Mouse (Mus musculus): ENCODE results near the gene Anxa4. TPM values are rescaled to one million over a fixed set of nuclear protein-coding genes. Genes with fewer than 3 reads are reported as not detected.

Anxa4 gene
- polyA plus RNA-seq, 1 experiment from 2014 or later, result 44.1 TPM

DNA sequence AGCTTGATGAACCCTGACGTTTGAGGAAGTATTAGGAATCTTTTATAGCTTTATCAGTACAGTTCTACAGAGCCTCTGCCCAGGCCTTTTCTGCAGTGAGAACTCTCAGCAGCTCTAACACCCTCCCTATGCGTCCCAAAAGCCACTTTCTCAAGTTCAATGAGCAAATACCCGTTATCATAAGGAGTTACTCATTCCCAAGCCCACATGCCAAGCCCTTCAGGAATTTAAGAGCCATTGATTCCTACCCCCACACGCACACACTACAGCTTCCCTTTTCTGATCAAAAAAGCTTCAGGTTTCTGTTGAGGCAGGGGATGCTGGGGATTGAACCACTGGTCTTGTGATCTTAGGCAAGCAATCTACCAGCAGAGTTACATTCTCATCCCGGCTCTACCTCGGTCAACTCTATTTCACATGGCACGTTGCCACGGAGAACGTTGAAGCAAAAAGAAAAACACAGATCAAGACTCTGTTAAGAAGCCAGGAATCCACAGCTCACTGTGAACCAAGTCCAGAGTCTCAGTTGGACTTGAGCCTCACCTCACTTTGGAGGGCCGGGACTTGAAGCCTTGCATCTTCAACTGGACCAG, 2.9 kb downstream of the Anxa4 start:
- ATAC-seq (ENCODE audit: low read depth), result no peak
- H3K4me2 ChIP-seq (ENCODE audit: low read depth, low read length), result no peak overlapping the region
- peaks cover 4% of the 10 kb centered on the region; the same call in 1 of the 2 replicates for H3K27me3 ChIP-seq (replicated peaks; ENCODE audit: control insufficient read depth, insufficient read depth, low read length)
- 85% methylated on average over 10 of the region's 10 CpGs for WGBS
- no peaks in the 10 kb centered on the region for H3K4me1 ChIP-seq (ENCODE audit: control insufficient read depth, insufficient read depth, low read length)
- H3K9me3 ChIP-seq (ENCODE audit: control insufficient read depth, low read length), result no peaks in the 10 kb centered on the region
- no peak overlapping the region for H3K4me3 ChIP-seq (ENCODE audit: low read depth, low read length)
- H3K27ac ChIP-seq (replicated peaks; ENCODE audit: low read depth, low read length), result no peak overlapping the region
- H3K9ac ChIP-seq (ENCODE audit: low read depth, low read length), result no peak overlapping the region
- DNase-seq (ENCODE audit: low spot score), result no peak
- no peaks in the 10 kb centered on the region for H3K36me3 ChIP-seq (ENCODE audit: control insufficient read depth, insufficient read depth, low read length)

DNA sequence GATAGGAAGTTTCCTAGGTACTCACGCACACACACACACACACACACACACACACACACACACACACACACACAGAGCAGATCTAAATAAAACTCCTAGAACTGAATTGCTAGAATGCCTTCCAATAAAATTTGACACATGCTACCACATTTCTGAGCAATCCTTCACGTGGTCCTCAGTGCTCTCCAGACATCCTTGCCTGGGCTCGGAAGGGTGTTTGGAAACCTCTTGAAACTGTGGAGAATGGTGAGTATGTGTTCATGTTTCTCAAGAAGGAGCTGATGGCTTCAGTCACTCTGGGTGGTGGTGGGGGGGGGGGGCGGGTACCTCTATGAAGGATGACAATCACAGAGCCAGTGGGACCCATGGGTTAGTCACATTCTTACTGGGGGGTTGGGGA, 5.1 kb downstream of the Anxa4 start:
- DNase-seq (ENCODE audit: low spot score) (no peak), ATAC-seq (ENCODE audit: low read depth) (no peak)
- Histone ChIP-seq H3K27ac (replicated peaks; ENCODE audit: low read depth, low read length) (no peak overlapping the region), H3K9me3 (ENCODE audit: control insufficient read depth, low read length) (no peaks in the 10 kb centered on the region), H3K4me1 (ENCODE audit: control insufficient read depth, insufficient read depth, low read length) (no peaks in the 10 kb centered on the region), H3K36me3 (ENCODE audit: control insufficient read depth, insufficient read depth, low read length) (no peaks in the 10 kb centered on the region), H3K27me3 (replicated peaks; ENCODE audit: control insufficient read depth, insufficient read depth, low read length) (peaks cover 4% of the 10 kb centered on the region; the same call in 1 of the 2 replicates), H3K4me2 (ENCODE audit: low read depth, low read length) (no peak overlapping the region), H3K4me3 (ENCODE audit: low read depth, low read length) (no peak overlapping the region), H3K9ac (ENCODE audit: low read depth, low read length) (no peak overlapping the region)
- WGBS, result 77% methylated on average over 4 of the region's 4 CpGs

DNA sequence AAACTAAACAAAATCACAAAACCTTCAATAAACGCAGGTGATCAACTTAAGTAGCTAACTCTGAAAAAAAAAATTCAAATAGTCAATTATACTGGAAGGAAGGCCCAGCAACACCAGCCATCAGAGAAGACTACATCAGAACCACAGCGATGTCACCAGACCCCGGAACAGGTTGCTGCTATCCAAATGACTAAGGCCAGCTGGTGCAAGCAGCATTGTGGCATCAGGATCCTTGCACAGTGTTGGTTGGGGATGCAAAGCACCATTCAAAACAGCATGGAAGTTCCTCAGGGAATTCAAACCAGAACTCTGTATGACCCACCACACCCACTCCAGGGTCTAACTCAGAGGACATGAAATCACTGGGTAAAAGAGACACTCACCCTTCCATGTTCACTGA, 6.8 kb downstream of the Anxa4 start:
- Histone ChIP-seq H3K27me3 (replicated peaks; ENCODE audit: control insufficient read depth, insufficient read depth, low read length) (no peaks in the 10 kb centered on the region), H3K4me1 (ENCODE audit: control insufficient read depth, insufficient read depth, low read length) (no peaks in the 10 kb centered on the region), H3K4me2 (ENCODE audit: low read depth, low read length) (no peak overlapping the region), H3K27ac (replicated peaks; ENCODE audit: low read depth, low read length) (no peak overlapping the region), H3K4me3 (ENCODE audit: low read depth, low read length) (no peak overlapping the region), H3K9ac (ENCODE audit: low read depth, low read length) (no peak overlapping the region), H3K9me3 (ENCODE audit: control insufficient read depth, low read length) (no peaks in the 10 kb centered on the region), H3K36me3 (ENCODE audit: control insufficient read depth, insufficient read depth, low read length) (no peaks in the 10 kb centered on the region)
- ATAC-seq (ENCODE audit: low read depth) (no peak), DNase-seq (ENCODE audit: low spot score) (no peak)
- whole genome bisulfite sequencing, result 91% methylated on average over 3 of the region's 3 CpGs

DNA sequence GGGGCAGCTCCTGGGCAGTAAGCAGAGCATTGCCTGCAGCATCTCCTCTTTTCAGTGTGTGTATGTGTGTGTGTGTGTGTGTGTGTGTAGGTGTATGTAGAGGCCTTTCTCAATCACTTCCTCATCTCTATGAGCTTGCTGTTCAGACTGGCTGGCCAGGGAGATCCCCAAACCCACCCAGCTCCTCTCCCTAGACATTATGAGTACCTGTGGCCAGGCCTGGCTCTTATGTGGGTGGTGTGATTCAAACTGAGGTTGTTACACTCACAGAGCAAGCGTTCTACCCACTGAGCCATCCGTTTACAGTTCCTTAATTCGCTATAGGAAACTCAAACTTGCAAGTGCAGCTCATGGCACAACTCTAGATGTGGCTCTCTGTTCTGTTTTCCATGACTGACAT, 8.6 kb downstream of the Anxa4 start:
- ATAC-seq (ENCODE audit: low read depth) (no peak), DNase-seq (ENCODE audit: low spot score) (no peak)
- H3K9me3 ChIP-seq (ENCODE audit: control insufficient read depth, low read length), result no peaks in the 10 kb centered on the region
- H3K4me1 ChIP-seq (ENCODE audit: control insufficient read depth, insufficient read depth, low read length), result no peaks in the 10 kb centered on the region
- no peak overlapping the region for H3K4me2 ChIP-seq (ENCODE audit: low read depth, low read length)
- WGBS, result 77% methylated on average over 3 of the region's 3 CpGs
- H3K27me3 ChIP-seq (replicated peaks; ENCODE audit: control insufficient read depth, insufficient read depth, low read length), result no peaks in the 10 kb centered on the region
- no peak overlapping the region for H3K27ac ChIP-seq (replicated peaks; ENCODE audit: low read depth, low read length)
- H3K4me3 ChIP-seq (ENCODE audit: low read depth, low read length), result no peak overlapping the region
- H3K9ac ChIP-seq (ENCODE audit: low read depth, low read length), result no peak overlapping the region
- no peaks in the 10 kb centered on the region for H3K36me3 ChIP-seq (ENCODE audit: control insufficient read depth, insufficient read depth, low read length)

DNA sequence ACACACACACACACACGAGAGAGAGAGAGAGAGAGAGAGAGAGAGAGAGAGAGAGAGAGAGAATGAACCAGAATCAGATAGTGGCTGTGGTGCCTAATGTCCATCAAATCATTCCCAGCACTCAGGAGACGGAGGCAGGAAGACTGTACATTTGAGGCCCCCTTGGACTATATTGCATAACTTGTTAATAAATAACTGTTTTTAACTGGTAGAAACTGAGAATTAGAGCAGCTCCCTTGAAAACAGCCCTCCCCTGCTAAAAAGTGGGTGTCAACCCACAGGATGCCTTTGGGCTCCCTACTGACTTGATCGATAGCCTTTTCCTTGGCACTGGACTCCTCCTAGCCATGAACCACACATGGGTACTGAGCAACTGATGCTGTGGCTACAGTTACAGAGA, 11.0 kb downstream of the Anxa4 start:
- H3K27me3 ChIP-seq (replicated peaks; ENCODE audit: control insufficient read depth, insufficient read depth, low read length), result no peaks in the 10 kb centered on the region
- DNase-seq (ENCODE audit: low spot score), result no peak
- H3K9me3 ChIP-seq (ENCODE audit: control insufficient read depth, low read length), result no peaks in the 10 kb centered on the region
- no peaks in the 10 kb centered on the region for H3K36me3 ChIP-seq (ENCODE audit: control insufficient read depth, insufficient read depth, low read length)
- H3K9ac ChIP-seq (ENCODE audit: low read depth, low read length), result no peak overlapping the region
- no peak overlapping the region for H3K27ac ChIP-seq (replicated peaks; ENCODE audit: low read depth, low read length)
- H3K4me2 ChIP-seq (ENCODE audit: low read depth, low read length), result no peak overlapping the region
- no peak overlapping the region for H3K4me3 ChIP-seq (ENCODE audit: low read depth, low read length)
- no peak for ATAC-seq (ENCODE audit: low read depth)
- H3K4me1 ChIP-seq (ENCODE audit: control insufficient read depth, insufficient read depth, low read length), result no peaks in the 10 kb centered on the region
- 73% methylated on average over 3 of the region's 3 CpGs for WGBS

GRCm38 (mm10) chr6:86781361-86781957, 11.9 kb downstream of the Anxa4 start:
- Histone ChIP-seq H3K4me3 (ENCODE audit: low read depth, low read length) (no peak overlapping the region), H3K4me2 (ENCODE audit: low read depth, low read length) (no peak overlapping the region), H3K27me3 (replicated peaks; ENCODE audit: control insufficient read depth, insufficient read depth, low read length) (no peaks in the 10 kb centered on the region), H3K27ac (replicated peaks; ENCODE audit: low read depth, low read length) (no peak overlapping the region), H3K9ac (ENCODE audit: low read depth, low read length) (no peak overlapping the region), H3K36me3 (ENCODE audit: control insufficient read depth, insufficient read depth, low read length) (no peaks in the 10 kb centered on the region), H3K9me3 (ENCODE audit: control insufficient read depth, low read length) (no peaks in the 10 kb centered on the region), H3K4me1 (ENCODE audit: control insufficient read depth, insufficient read depth, low read length) (no peaks in the 10 kb centered on the region)
- ATAC-seq (ENCODE audit: low read depth) (no peak), DNase-seq (ENCODE audit: low spot score) (no peak)
- 26% methylated on average over 2 of the region's 2 CpGs for WGBS

DNA sequence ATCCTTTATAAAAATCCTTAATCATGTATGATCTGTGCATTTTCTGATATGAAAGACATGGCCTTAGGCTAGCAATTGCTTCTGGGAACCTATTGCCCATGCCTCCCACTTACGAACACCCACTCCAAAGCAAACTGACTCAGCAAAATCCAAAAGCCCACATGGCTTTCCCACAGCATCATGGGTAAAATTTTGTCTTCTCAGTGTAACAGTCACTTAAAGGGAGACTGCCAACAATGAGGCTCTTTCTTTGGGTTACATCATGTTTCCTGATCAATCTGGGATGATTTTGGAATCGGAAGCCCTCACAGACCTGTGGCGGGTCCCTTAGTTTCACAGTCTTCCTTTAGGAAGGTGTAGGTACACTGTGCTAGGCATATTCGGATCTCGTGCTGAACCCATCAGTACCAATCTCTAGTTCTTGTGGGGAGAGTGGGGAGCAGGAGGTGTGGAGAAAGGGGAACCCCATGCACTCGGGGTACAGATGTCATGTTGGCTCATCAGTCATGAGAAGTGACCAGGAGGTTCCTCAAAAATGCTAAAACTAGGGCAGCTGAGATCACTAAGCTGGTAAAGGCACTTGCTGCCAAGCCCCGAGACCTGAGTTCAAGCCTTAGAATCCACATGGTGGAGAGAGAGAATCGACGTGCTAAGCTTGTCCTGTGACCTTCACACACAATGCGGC, 14.3 kb downstream of the Anxa4 start:
- H3K27ac ChIP-seq (replicated peaks; ENCODE audit: low read depth, low read length), result no peak overlapping the region
- no peak for ATAC-seq (ENCODE audit: low read depth)

GRCm38 (mm10) chr6:86777181-86777580, 16.2 kb downstream of the Anxa4 start:
- Histone ChIP-seq H3K9me3 (ENCODE audit: control insufficient read depth, low read length) (no peaks in the 10 kb centered on the region), H3K9ac (ENCODE audit: low read depth, low read length) (no peak overlapping the region), H3K36me3 (ENCODE audit: control insufficient read depth, insufficient read depth, low read length) (no peaks in the 10 kb centered on the region), H3K4me1 (ENCODE audit: control insufficient read depth, insufficient read depth, low read length) (no peaks in the 10 kb centered on the region), H3K27me3 (replicated peaks; ENCODE audit: control insufficient read depth, insufficient read depth, low read length) (no peaks in the 10 kb centered on the region), H3K27ac (replicated peaks; ENCODE audit: low read depth, low read length) (no peak overlapping the region), H3K4me2 (ENCODE audit: low read depth, low read length) (no peak overlapping the region), H3K4me3 (ENCODE audit: low read depth, low read length) (no peak overlapping the region)
- DNase-seq (ENCODE audit: low spot score), result no peak
- no peak for ATAC-seq (ENCODE audit: low read depth)
- WGBS, result 63% methylated on average over 3 of the region's 3 CpGs

More for the DNA sequence above, 14.3 kb downstream of the Anxa4 start:
- H3K4me1 ChIP-seq (ENCODE audit: control insufficient read depth, insufficient read depth, low read length), result no peaks in the 10 kb centered on the region
- H3K27me3 ChIP-seq (replicated peaks; ENCODE audit: control insufficient read depth, insufficient read depth, low read length), result no peaks in the 10 kb centered on the region
- no peaks in the 10 kb centered on the region for H3K9me3 ChIP-seq (ENCODE audit: control insufficient read depth, low read length)
- no peaks in the 10 kb centered on the region for H3K36me3 ChIP-seq (ENCODE audit: control insufficient read depth, insufficient read depth, low read length)
- H3K4me3 ChIP-seq (ENCODE audit: low read depth, low read length), result no peak overlapping the region
- no peak for DNase-seq (ENCODE audit: low spot score)
- no peak overlapping the region for H3K4me2 ChIP-seq (ENCODE audit: low read depth, low read length)
- 90% methylated on average over 10 of the region's 10 CpGs for WGBS
- H3K9ac ChIP-seq (ENCODE audit: low read depth, low read length), result no peak overlapping the region

DNA sequence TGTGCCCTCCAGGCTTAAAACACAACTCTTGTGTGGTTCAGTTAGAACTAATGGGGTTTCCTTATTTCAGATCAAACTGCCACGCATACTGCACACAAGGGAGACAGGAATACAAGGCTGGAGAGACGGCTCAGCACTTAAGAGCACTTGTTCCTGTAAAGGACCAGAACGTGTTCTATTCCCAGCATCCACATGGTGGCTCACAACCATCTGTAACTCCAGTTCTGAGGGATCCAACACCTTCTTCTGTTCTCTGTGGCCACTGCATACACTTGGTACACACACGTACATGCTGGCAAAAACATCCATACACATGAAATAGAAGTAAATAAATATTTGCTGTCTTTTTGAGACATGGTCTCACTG, 16.7 kb downstream of the Anxa4 start:
- H3K36me3 ChIP-seq (ENCODE audit: control insufficient read depth, insufficient read depth, low read length), result no peaks in the 10 kb centered on the region
- WGBS, result 53% methylated on average over 4 of the region's 4 CpGs
- no peak overlapping the region for H3K27ac ChIP-seq (replicated peaks; ENCODE audit: low read depth, low read length)
- no peaks in the 10 kb centered on the region for H3K27me3 ChIP-seq (replicated peaks; ENCODE audit: control insufficient read depth, insufficient read depth, low read length)
- H3K9ac ChIP-seq (ENCODE audit: low read depth, low read length), result no peak overlapping the region
- no peak overlapping the region for H3K4me3 ChIP-seq (ENCODE audit: low read depth, low read length)
- no peaks in the 10 kb centered on the region for H3K4me1 ChIP-seq (ENCODE audit: control insufficient read depth, insufficient read depth, low read length)
- no peaks in the 10 kb centered on the region for H3K9me3 ChIP-seq (ENCODE audit: control insufficient read depth, low read length)
- H3K4me2 ChIP-seq (ENCODE audit: low read depth, low read length), result no peak overlapping the region
- no peak for DNase-seq (ENCODE audit: low spot score)
- ATAC-seq (ENCODE audit: low read depth), result no peak

Measured in embryonic facial prominence, embryonic 14.5 days (tissue).